Mouse (Mus musculus): ENCODE measurements around the gene Pcgf2. TPM values are rescaled to one million over a fixed set of nuclear protein-coding genes. Genes with fewer than 3 reads are reported as not detected.

Gene Pcgf2
- total and polyA plus RNA-seq, 2 experiments from 2014 or later: 1.1 to 7.1 TPM

- no peak for DNase-seq (ENCODE audit: low spot score)
- 3% methylated on average over 14 of the region's 14 CpGs for WGBS
- no peaks in the 10 kb centered on the region for H3K9me3 ChIP-seq (replicated peaks; ENCODE audit: control insufficient read depth, low read length)
- no peak for TF ChIP-seq EP300 (IDR thresholded peaks at IDR 0.05; ENCODE audit: low read depth)
- no peak for TF ChIP-seq CTCF (IDR thresholded peaks at IDR 0.05; ENCODE audit: low read depth)
- no peaks in the 10 kb centered on the region for H3K27me3 ChIP-seq (ENCODE audit: control insufficient read depth, insufficient read depth, low read length)
- H3K4me1 ChIP-seq (ENCODE audit: control insufficient read depth, insufficient read depth): peaks cover 37% of the 10 kb centered on the region
- peak overlapping the region; percentile 97 for H3K4me2 ChIP-seq (ENCODE audit: low read depth, low read length)
- no peak for ATAC-seq (ENCODE audit: insufficient read depth, low read depth)
- H3K4me3 ChIP-seq (ENCODE audit: low read depth, low read length): peak overlapping the region; percentile 70
- H3K36me3 ChIP-seq (replicated peaks; ENCODE audit: control insufficient read depth, insufficient read depth, low read length): 0 out of 2 replicates have a peak, but pooled peaks cover under 1% of the 10 kb centered on the region
- H3K27ac ChIP-seq (ENCODE audit: low read depth): peak overlapping the region; percentile 93
- peak overlapping the region; percentile 84 for H3K9ac ChIP-seq (replicated peaks; ENCODE audit: low read depth, low read length)
Measured at GRCm38 (mm10) chr11:97697891-97698529, 2.3 kb downstream of the Pcgf2 start.

- 43% methylated on average over 11 of the region's 11 CpGs for WGBS
Measured at GRCm38 (mm10) chr11:97697199-97697890, 3.0 kb downstream of the Pcgf2 start.

GRCm38 (mm10) chr11:97696669-97697068 lies 3.6 kb downstream of the Pcgf2 start:
- no peak overlapping the region for H3K4me3 ChIP-seq (ENCODE audit: low read depth, low read length)
- 84% methylated on average over 8 of the region's 8 CpGs for WGBS
- no peak overlapping the region for H3K9ac ChIP-seq (replicated peaks; ENCODE audit: low read depth, low read length)
- no peaks in the 10 kb centered on the region for H3K27me3 ChIP-seq (ENCODE audit: control insufficient read depth, insufficient read depth, low read length)
- no peak overlapping the region for H3K4me2 ChIP-seq (ENCODE audit: low read depth, low read length)
- TF ChIP-seq CTCF (IDR thresholded peaks at IDR 0.05; ENCODE audit: low read depth) (no peak), EP300 (IDR thresholded peaks at IDR 0.05; ENCODE audit: low read depth) (no peak)
- no peaks in the 10 kb centered on the region for H3K9me3 ChIP-seq (replicated peaks; ENCODE audit: control insufficient read depth, low read length)
- peaks cover 37% of the 10 kb centered on the region for H3K4me1 ChIP-seq (ENCODE audit: control insufficient read depth, insufficient read depth)
- peaks cover 14% of the 10 kb centered on the region for H3K36me3 ChIP-seq (replicated peaks; ENCODE audit: control insufficient read depth, insufficient read depth, low read length)
- H3K27ac ChIP-seq (ENCODE audit: low read depth): no peak overlapping the region
- DNase-seq (ENCODE audit: low spot score): no peak
- no peak for ATAC-seq (ENCODE audit: insufficient read depth, low read depth)

More at GRCm38 (mm10) chr11:97697199-97697890, 3.0 kb downstream of the Pcgf2 start:
- no peak for DNase-seq (ENCODE audit: low spot score)
- Histone ChIP-seq H3K9ac (replicated peaks; ENCODE audit: low read depth, low read length) (0 out of 2 replicates have a peak overlapping the region, but pooled peaks have one; percentile 84), H3K27me3 (ENCODE audit: control insufficient read depth, insufficient read depth, low read length) (no peaks in the 10 kb centered on the region), H3K4me2 (ENCODE audit: low read depth, low read length) (peak overlapping the region; percentile 97), H3K4me3 (ENCODE audit: low read depth, low read length) (peak overlapping the region; percentile 70), H3K9me3 (replicated peaks; ENCODE audit: control insufficient read depth, low read length) (no peaks in the 10 kb centered on the region), H3K4me1 (ENCODE audit: control insufficient read depth, insufficient read depth) (peaks cover 37% of the 10 kb centered on the region), H3K27ac (ENCODE audit: low read depth) (0 out of 2 replicates have a peak overlapping the region, but pooled peaks have one; percentile 93), H3K36me3 (replicated peaks; ENCODE audit: control insufficient read depth, insufficient read depth, low read length) (peaks cover 7% of the 10 kb centered on the region)
- no peak for ATAC-seq (ENCODE audit: insufficient read depth, low read depth)
- TF ChIP-seq CTCF (IDR thresholded peaks at IDR 0.05; ENCODE audit: low read depth): no peak
- TF ChIP-seq EP300 (IDR thresholded peaks at IDR 0.05; ENCODE audit: low read depth): no peak

- peak overlapping the region; percentile 40 for H3K27ac ChIP-seq (ENCODE audit: low read depth)
- H3K4me1 ChIP-seq (ENCODE audit: control insufficient read depth, insufficient read depth): peaks cover 33% of the 10 kb centered on the region
- no peak for TF ChIP-seq EP300 (IDR thresholded peaks at IDR 0.05; ENCODE audit: low read depth)
- TF ChIP-seq CTCF (IDR thresholded peaks at IDR 0.05; ENCODE audit: low read depth): no peak
- 56% methylated on average over 9 of the region's 9 CpGs for WGBS
- H3K36me3 ChIP-seq (replicated peaks; ENCODE audit: control insufficient read depth, insufficient read depth, low read length): peaks cover 22% of the 10 kb centered on the region
- no peak overlapping the region for H3K4me3 ChIP-seq (ENCODE audit: low read depth, low read length)
- peak overlapping the region; percentile 13 for H3K4me2 ChIP-seq (ENCODE audit: low read depth, low read length)
- H3K9ac ChIP-seq (replicated peaks; ENCODE audit: low read depth, low read length): no peak overlapping the region
- ATAC-seq (ENCODE audit: insufficient read depth, low read depth): no peak
- DNase-seq (ENCODE audit: low spot score): no peak
- no peaks in the 10 kb centered on the region for H3K9me3 ChIP-seq (replicated peaks; ENCODE audit: control insufficient read depth, low read length)
- no peaks in the 10 kb centered on the region for H3K27me3 ChIP-seq (ENCODE audit: control insufficient read depth, insufficient read depth, low read length)
Measured at GRCm38 (mm10) chr11:97695712-97696401, 4.4 kb downstream of the Pcgf2 start.

- H3K9ac ChIP-seq (replicated peaks; ENCODE audit: low read depth, low read length): no peak overlapping the region
- H3K9me3 ChIP-seq (replicated peaks; ENCODE audit: control insufficient read depth, low read length): no peaks in the 10 kb centered on the region
- H3K4me1 ChIP-seq (ENCODE audit: control insufficient read depth, insufficient read depth): peaks cover 33% of the 10 kb centered on the region
- peak overlapping the region; percentile 13 for H3K4me2 ChIP-seq (ENCODE audit: low read depth, low read length)
- no peak overlapping the region for H3K4me3 ChIP-seq (ENCODE audit: low read depth, low read length)
- peaks cover 29% of the 10 kb centered on the region for H3K36me3 ChIP-seq (replicated peaks; ENCODE audit: control insufficient read depth, insufficient read depth, low read length)
- peak; percentile 76 for DNase-seq (ENCODE audit: low spot score)
- TF ChIP-seq EP300 (IDR thresholded peaks at IDR 0.05; ENCODE audit: low read depth) (no peak), CTCF (IDR thresholded peaks at IDR 0.05; ENCODE audit: low read depth) (no peak)
- no peaks in the 10 kb centered on the region for H3K27me3 ChIP-seq (ENCODE audit: control insufficient read depth, insufficient read depth, low read length)
- peak; percentile 48 for ATAC-seq (ENCODE audit: insufficient read depth, low read depth)
- H3K27ac ChIP-seq (ENCODE audit: low read depth): peak overlapping the region; percentile 40
- 44% methylated on average over 17 of the region's 17 CpGs for WGBS
Measured at GRCm38 (mm10) chr11:97694921-97695711, 5.2 kb downstream of the Pcgf2 start.
